Mouse (Mus musculus) megakaryocyte, adult 5-6 weeks (primary cell): Measurements from ENCODE around the gene Npcd. TPM values are rescaled to one million over a fixed set of nuclear protein-coding genes. Genes with fewer than 3 reads are reported as not detected.
A peak's percentile ranks its signal among the peaks of the same experiment; 100 is the strongest.

Experiments
- ATAC-seq: 2 replicates; pipeline ENCODE4 v1.8.0; 2016; ENCODE audit warnings: mild to moderate bottlenecking, inconsistent platforms; ENCODE audit not compliant: poor library complexity, severe bottlenecking
- total RNA-seq, 2 experiments: library from RNA; stranded (forward) in 1 of 2; stranded (reverse) in 1 of 2; fragments of 153-499, 151-499 nt in 1 of 2; fragments of 221-1000, 200-1000 nt in 1 of 2; gene quantifications; 2 replicates each; pipeline versions ENCODE4 v1.2.3 to v1.2.4; 2015 to 2017

Npcd gene
- total RNA-seq, 2 experiments from 2014 or later = not detected

DNA sequence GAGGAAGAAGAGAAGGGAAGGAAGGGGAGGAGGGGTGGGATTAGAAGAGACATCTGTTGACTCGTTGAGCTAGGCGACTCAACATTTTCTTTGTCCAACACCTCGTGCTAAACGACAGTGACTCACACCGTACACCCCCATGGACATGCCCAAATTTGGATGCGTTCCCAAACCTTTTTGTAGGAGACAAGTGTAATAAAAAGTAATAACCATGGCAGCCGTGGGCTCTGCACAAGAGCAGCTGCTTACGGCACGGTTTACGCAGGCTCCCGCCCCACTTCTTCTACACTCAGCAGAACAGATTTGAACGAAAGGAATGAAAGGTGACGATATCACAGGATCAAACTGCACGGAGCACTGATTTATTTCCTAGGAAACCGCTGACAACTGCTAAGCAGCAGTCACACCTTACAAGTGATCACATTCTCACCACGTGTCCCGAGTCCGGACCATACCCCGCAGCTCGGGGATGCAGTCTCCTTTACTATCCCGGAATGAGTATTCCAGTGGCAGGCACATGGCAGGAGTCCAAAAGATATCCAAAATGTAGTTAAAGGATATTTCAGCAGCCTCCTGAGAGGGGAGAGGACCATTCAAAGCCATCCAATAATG lies 63.3 kb downstream of the Npcd start:
- ATAC-seq = no peak

DNA sequence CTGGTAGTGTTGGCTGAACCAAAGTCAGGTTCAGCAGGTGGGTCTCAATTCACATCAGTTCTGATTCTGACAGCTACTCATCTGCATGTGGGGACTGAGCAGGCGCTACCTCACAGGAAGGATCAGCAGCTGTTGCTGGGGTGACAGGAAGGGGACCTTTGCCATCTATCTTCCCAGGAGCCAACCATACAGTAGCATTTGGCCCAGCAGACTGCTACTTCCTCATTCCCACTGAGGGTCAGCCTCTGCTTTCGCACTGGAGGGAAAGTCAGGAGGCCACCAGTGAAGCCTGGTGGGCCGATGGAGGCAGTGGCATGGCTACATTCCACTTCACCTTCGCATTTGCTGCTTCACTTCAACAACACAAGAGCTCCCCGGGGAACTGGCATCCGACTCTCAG lies 65.7 kb downstream of the Npcd start:
- ATAC-seq = peak; percentile 79

DNA sequence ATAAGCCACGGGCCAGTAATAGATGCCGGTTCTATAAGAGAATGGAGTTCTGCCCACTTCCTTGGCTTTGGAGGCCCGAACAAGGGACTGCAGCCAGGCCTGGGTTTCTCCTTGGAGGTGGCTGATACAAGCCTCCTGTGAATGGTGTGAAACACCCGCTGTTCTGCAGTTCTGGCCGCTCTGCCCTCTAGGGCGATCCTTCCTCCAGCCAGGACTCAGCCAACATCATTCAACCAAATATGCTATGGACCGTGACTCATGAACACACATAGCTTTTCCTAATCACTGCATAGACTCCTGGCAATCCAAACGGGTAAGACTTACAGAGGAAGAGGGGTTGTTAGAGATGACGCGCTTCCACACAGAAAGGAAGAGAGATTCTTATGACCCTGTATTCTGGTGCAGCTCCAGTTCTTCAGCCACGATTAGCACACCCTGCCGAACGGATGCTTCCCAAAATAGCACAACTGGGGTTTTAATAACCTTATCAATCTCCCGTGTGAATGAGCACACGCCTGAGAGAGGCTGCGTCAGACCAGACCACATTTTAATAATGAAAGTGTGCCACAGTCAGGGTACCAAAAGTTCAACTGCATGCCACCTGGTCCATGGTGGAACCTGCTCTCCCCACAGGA lies 66.6 kb downstream of the Npcd start:
- no peak for ATAC-seq

DNA sequence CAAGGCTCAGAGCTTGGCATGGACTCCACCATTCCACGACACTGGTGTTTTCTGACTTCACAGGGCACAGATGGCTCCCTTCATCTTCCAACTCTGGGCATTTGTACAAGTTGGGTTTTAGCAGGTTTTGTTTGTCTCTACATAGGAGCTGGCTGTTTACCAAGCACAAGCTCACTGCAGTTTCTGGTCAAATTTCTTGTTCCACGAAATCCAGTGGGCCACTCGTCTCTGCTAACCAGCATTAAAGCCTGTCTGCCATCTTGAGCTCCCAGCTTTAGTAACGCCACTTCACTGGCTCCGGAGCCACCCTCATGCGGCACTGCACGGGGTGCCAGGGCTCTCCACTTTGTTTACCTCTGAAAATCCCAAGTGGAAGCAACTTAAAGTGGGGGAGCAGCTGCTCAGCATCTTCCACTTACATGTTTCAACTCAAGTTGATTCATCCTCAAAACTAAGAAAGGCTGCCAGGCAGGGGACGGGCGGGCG lies 67.4 kb downstream of the Npcd start:
- no peak for ATAC-seq

DNA sequence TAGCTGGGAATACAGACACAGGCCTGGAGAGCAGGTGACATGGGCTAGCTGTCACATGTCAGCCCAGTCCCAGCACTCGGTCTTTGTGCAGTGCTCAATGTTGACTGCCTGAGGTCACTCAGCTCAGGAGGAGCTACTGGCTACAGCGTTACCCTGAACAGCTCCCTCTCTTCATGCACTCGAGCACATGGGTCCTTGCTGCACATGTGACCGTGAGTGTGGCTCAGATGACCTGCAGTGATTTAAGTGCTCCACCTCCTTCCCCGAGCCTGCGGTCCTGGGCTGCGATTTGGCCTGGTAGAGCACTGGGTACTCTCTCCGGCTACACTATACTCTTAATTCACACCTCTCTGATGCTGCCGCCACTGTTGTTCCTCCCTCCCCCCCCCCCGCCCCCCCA lies 67.9 kb downstream of the Npcd start:
- no peak for ATAC-seq

DNA sequence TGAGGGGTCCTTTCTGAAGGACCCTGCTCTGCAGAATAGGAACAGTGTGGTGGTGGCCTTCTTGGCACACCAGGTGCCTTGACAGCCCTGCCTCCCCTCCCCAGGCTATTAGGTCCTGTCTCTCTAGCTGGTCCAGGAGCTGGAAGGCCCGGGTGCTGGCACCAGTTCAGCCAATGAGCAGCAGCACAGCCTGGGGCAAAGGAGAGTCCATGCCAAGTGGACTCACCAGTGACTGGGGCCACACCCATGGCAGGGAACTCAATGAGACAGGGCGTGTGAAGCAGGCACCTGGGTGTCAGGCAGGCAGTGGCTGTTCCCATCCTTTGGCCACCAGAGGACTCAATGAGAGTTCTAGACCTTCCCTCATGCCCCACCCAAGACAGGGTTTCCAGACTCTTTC lies 68.7 kb downstream of the Npcd start:
- no peak for ATAC-seq

DNA sequence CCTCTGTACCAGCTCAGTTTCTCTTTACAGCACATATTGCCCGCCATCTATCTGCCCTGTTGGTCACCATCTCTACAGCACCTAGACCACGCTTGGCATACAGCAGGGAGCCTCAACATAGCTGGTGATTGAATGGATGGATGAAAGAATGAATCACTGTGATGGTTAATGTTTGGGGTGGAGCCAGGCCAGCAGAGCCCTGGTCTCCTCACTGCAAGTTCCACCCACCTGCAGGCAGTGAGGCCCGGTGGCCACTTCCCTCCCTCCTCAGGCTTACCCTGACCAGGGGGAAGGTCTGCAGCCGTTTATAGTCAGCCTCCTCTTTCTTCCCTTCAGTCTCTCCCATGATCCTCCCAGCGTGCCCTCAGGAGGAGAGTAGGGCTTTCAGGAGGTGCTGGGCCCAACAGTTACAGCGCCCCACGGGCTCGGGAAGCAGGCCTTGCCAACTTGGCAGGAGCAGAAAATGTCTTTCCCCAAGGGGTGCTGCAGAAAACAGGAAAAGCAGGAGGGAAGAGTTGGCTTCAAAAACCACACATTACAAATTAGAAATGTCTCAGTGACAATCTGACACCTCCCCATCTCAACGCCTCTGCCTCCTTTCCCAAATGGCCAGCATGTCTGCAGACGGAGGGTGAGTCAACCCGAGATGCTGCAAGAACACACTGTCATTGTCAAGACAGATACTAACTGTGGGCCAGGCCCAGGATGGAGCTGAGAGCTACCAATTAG lies 69.3 kb downstream of the Npcd start:
- ATAC-seq = no peak

DNA sequence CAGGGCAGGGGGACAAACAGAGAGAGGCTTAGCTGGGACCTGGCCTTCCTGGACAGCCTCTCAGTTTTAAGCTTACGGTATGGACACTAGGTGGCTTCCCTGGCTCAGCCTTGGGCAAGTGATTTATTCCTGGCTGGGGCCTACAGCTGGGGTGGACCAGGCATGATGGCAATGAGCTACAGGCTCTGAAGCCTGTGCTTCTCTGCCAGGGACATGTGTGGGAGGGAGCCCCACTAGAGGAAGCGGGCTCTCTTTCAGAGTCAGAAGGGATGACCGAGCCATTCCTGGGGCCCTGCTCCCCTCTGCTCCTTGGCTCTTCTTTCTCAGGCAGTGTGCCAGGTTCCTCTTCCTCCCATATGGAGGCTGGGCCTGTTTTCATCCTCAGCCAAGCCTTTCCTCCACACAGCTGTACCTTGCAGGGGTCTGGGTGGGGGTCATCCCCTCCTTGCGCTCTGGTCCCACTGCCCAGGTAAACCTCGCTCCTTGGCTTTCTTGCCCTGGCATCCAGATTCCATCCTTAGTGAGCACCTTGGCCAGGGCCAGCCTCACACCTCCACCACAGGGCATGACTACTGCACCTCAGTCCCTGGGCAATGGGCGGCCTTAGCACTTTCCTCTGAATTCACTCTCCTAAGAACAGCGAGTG lies 70.3 kb downstream of the Npcd start:
- ATAC-seq = no peak

DNA sequence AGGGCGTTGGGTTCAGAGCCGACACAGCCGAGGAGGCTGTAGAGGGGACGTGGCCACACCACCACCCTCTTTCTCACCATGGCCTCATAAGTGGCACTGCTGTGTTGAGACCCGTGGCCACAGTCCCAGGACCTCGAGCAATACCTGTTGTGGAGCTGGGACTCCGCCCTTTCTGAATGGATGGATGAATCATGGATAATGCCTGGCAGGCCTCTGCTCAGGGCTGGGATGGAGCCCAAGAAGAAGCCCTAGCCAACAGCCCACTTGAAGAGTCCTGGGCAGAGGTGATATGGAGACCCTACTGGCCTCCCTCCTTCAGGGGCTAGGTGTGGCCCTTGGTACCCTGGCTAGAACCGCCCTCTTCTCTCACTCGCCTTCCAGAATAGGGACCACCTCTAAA lies 71.0 kb downstream of the Npcd start:
- no peak for ATAC-seq

DNA sequence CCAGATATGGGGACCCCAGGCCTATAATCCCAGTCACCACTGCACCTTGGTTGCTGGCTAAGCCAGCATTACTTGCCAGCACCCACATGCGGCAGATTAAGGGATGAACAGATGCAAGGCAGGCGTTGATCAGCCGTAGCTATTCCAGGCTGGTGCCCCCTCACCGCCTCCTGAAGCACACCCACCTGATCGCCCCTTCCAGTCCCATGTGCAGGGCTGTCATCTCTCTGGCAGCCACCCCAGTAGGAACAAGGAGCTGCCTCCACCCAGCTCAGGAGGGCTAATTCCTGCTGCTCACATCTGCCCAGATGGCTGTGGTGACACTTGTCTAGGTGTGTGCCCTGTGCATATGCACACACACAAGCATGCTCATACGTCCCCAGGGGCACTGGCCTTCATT lies 73.1 kb downstream of the Npcd start:
- no peak for ATAC-seq

DNA sequence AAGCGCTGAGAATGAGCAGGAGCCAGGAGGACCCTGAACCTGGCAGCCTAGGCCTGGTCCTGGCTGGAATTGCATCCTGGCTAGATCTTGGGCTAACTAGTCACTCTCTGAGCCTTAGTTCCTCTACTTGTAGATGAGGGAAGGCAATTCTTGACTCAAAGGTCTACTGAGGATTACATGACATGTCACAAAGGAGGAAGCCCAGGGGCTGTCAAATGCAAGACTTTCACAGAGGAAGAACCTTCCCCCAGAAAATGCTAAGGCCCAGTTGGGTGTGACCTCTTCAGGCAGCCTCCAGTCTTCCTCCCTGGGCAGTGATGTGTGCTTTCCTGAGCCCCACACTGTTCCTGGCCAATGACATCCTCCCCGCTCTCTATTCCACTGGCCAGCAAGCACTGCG lies 76.9 kb downstream of the Npcd start:
- ATAC-seq = peak; percentile 71

DNA sequence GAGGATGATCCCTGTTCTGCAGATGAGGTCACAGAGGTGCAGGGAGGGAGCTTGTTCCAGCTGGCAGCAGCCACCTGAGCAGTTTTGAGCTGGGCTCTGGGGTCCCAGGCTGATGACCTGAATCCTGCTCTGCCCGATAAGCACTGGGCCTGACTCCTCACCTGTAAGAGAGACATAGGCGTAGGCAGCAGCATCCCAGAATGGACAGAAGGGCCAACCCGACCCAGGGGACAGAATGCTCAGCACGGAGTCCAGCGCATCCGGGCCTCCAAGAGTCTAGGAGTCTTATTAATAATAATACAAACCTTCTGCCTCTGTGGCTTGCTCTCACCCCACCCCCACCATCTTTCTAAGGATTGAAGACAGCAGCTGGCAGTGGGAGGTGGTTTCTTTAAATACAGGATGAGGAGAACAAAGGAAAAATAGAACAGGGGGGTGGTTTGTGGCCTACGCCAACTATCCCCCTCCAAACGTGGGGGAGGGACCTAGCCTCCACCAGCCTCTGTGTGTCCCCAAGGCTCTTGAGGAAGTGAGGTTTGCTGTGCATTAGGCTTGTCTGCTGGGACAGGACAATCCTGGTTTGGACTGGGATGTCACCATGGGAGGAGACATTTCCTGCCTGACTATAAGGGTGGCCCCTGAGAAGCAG lies 77.9 kb downstream of the Npcd start:
- ATAC-seq = no peak

DNA sequence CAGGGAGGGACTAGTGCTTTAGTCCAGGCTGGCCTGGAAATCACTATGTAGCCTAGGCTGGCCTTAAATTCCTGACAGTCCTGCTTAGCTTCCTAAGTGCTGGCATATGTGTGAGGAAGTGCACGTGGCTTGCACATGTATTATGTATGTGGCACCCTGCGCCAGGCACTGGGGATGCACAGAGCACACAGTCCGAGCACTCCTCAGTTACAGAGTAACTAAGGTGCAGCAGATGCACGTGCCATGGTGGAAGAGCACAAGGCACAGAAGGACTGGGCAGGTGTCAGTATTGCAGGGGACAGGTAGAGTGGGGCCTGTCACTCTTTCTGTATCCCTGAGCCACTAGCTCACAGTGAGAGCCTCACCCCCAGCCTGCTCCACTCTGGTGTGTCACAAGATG lies 78.9 kb downstream of the Npcd start:
- no peak for ATAC-seq

DNA sequence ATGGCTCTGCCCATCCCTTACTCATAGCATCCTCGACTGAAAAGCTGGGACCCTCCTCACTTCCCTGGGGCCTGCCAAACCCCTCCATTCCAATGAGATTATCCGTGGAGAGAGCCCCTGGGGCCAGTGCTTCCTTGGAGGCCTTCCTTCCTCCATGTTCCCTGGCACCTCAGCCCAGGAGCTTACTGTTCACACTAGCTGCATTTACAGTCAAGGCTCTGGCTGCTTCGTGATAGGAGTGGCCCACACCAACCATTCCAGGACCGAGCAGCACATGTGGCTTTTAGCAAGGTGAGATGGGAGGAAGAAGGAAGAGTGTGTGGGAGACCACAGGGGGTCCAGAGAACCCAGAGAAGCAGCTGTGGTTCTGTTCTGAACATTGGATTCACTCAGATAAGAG lies 80.2 kb downstream of the Npcd start:
- ATAC-seq = no peak

DNA sequence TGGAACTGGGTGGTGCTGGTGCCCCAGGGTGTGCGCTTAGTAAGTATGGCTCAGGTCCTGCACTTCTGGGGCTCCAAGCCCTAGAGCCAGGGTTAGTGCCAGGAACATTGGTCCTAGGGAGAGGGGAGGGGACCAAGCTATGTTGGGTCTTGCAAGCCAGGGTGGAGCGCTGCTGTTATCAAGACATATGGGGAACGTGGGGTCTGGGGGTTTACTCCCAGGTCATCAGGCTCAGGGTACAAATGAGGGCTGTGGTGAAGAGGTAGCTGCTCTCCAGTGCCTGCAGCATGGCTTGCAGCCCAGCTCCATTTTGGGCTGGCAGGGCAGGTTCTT lies 80.7 kb downstream of the Npcd start:
- no peak for ATAC-seq

DNA sequence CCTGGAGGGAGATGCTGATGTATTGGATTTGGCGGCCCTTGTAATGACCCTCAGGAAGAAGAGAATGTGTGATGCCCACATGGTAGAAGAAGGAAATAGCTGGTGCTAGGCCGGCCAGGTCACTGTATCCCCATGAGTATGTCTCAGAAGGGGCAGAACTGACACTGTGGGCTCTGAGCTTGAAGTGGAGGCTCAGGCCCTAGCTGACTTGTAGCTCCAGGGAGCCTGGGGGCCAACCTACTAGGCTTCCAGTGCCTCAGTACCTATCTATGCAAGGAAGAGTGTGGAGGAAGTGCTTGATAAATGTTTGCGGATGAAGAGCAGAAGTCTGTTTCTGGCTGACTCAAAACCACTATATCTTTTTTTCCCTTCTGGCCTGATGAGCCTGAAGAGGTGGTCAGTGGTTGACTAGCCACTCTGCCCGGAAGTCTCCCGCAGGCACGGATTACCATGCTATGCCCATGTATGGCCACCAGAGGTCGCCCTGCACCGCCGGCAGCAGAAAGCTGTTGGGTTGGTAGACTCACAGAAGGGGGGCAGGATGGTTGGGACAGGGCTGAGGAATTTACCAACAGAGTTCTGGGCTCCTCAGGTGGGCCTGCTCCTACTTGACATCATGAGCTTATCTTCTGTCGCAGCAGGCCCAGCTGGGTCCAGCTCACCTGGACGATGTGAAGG lies 81.2 kb downstream of the Npcd start:
- ATAC-seq = peak; percentile 72

DNA sequence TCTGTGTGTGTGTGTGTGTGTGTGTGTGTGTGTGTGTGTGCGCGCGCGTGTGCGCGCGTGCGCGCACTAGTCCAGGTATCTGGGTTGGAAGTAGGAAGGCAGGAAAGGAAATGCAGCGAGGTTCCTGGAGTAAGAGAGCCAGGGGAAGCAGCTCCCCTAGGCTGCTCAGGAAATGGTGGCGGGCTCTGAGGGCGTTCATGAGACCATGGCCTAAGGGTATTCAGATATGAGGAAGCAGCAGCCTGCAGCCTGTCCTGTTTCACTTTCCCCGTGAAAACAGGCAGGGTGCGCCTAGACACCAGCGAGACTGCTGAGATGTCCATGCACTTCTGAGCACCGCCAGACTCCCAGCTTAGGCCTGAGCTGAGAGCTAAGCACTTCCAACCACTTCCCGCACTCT lies 82.3 kb downstream of the Npcd start:
- ATAC-seq = peak; percentile 54

DNA sequence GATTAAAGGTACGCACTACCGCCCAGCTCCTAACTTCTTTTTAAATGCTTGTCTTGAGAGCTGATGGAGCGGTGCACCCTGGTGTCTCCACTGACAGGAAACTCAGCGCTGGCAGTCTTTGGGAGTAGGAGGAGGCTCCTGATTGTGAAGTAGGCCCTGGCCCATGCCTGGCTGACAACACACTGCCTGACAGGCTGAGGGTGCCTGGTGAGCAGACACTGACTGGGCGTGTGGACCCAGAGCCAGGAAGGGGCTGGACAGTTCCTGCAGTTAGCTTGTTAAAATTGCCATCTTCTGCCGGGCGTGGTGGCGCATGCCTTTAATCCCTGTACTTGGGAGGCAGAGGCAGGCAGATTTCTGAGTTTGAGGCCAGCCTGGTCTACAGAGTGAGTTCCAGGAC lies 83.8 kb downstream of the Npcd start:
- no peak for ATAC-seq

DNA sequence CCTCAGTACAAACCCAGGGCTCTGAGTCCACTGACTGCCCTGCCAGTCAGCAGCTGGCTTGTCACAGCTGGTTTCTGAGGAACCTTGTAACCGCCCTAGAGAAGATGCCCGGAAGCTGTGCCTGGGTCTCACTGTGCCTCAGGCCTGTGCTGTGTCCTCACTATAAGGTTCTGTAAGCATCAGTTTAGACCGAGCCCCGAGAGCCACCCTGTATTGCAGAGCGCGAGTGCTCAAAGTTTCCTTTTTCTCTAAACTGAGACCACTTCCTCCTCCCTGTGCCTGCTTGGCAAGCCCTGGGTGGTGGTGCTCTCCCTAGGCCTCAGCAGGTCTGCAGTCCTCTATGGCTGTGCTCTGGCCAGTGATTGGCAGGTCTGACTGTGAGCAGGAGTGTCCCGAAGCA lies 84.9 kb downstream of the Npcd start:
- peak; percentile 49 for ATAC-seq

DNA sequence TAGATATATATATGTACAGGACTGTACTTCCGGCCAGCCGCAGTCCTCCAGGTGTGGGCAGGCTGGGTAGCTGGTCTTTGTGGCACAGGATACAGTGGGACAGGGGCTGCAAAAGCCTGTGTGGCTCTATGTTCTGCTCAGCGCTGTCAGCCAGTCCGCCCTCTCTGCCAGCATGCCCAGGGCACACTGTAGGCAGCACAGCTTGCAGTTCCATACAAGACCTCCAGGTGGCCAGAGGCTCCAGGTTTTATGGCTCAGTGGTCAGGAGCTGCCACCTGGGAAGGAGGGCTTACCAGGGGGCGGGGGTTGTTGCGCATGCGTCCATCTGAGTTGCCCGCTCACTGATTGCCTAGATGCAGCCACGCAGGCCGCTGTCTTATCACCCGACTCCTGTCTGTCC lies 86.0 kb downstream of the Npcd start:
- peak; percentile 34 for ATAC-seq

DNA sequence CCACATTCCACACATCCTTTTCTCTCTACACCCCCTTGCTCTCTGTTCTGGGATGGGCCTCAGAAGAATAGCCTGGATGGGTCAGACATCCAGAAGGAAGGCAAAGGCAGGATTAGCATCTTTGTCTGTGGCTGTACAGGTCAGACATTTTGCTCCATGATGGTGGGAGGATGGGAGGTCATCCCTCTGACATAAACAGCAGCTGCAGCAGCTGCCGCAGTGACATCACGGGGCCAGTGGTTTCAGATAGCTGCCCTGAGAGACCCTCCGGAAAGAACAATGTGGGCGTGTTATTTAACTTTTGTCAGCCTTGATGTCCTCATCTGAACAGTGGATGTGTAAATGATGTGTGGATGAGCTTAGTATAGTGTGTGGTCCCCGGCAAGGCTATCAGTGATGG lies 88.2 kb downstream of the Npcd start:
- ATAC-seq = no peak
